In genomic region chr10:95323393-95324277, GRCm38 (mm10) we compare ENCODE assay signal across 8 mouse cellular contexts. TPM values are rescaled to one million over a fixed set of nuclear protein-coding genes. Genes with fewer than 3 reads are reported as not detected.
DNase-seq lines count a peak whose midpoint lies in the region; ATAC-seq and TF ChIP-seq lines count a peak whose summit lies in the region.

Gene Cradd (minus strand): TSS chr10:95324133.

- no peaks in the 10 kb centered on the region for H3K27me3 ChIP-seq in MEL (ENCODE audit: control insufficient read depth in 1 of 2, insufficient read depth in 2 of 2, low read length in 2 of 2)
- H3K27me3 ChIP-seq in cerebellum, adult 2 months (ENCODE audit: control insufficient read depth, insufficient read depth, low read length), result no peaks in the 10 kb centered on the region
- H3K27me3 ChIP-seq in forebrain, postnatal 0 days (ENCODE audit: insufficient read depth, low read length), result no peaks in the 10 kb centered on the region
- no peaks in the 10 kb centered on the region for H3K27me3 ChIP-seq in lung, embryonic 15.5 days

- TF ChIP-seq EP300 in MEL (IDR thresholded peaks at IDR 0.05; ENCODE audit: low read depth in 1 of 2, low read length in 2 of 2), result no peak; a peak in 1 of 4 replicates

- ATAC-seq in forebrain, postnatal 0 days, result peak; percentile 96
- peak; percentile 86 for ATAC-seq in lung, embryonic 15.5 days (ENCODE audit: borderline replicate concordance, extremely low read depth, low FRiP score, low TSS enrichment)

- TF ChIP-seq CTCF in MEL (IDR thresholded peaks at IDR 0.05 in 2 of 3, conservative IDR thresholded peaks at IDR 0.05 in 1 of 3; ENCODE audit: control insufficient read depth in 1 of 3, insufficient read depth in 1 of 3, low read depth in 2 of 3, low read length in 3 of 3, poor library complexity in 1 of 3, severe bottlenecking in 1 of 3), result no peak
- TF ChIP-seq CTCF in cerebellum, adult 2 months (IDR thresholded peaks at IDR 0.05; ENCODE audit: borderline replicate concordance, insufficient read depth, low read depth, low read length), result no peak
- peak; percentile 31; the same call in 1 of the 2 replicates for TF ChIP-seq CTCF in forebrain, postnatal 0 days (IDR thresholded peaks at IDR 0.05; ENCODE audit: low read depth)

- peaks cover 2% of the 10 kb centered on the region; the same call in 1 of the 2 replicates for H3K79me2 ChIP-seq in MEL (ENCODE audit: control insufficient read depth, insufficient read depth, low read length, poor library complexity)

- H3K9me3 ChIP-seq in MEL (replicated peaks; ENCODE audit: insufficient read depth, low read length), result no peaks in the 10 kb centered on the region
- H3K9me3 ChIP-seq in forebrain, postnatal 0 days (ENCODE audit: low read length), result no peaks in the 10 kb centered on the region
- no peaks in the 10 kb centered on the region for H3K9me3 ChIP-seq in lung, embryonic 15.5 days

- peak within 1 kb of the TSS; percentile 70 for H3K4me2 ChIP-seq in forebrain, postnatal 0 days (ENCODE audit: low read depth)
- peak within 1 kb of the TSS; percentile 72 for H3K4me2 ChIP-seq in lung, embryonic 15.5 days

- H3K4me1 ChIP-seq in MEL (ENCODE audit: control insufficient read depth in 1 of 2, insufficient read depth in 2 of 2, low read length in 2 of 2), result peaks cover 0 to 9% of the 10 kb centered on the region in 2 experiments; a peak in 3 of 4 replicates
- H3K4me1 ChIP-seq in cerebellum, adult 2 months (ENCODE audit: control insufficient read depth, insufficient read depth, low read length), result peaks cover 13% of the 10 kb centered on the region; the same call in 1 of the 2 replicates
- H3K4me1 ChIP-seq in forebrain, postnatal 0 days (ENCODE audit: insufficient read depth), result peaks cover 12% of the 10 kb centered on the region
- H3K4me1 ChIP-seq in lung, embryonic 15.5 days, result peaks cover 18% of the 10 kb centered on the region

- no peak for TF ChIP-seq RAD21 in MEL (IDR thresholded peaks at IDR 0.05; ENCODE audit: low read depth, low read length)

- peak within 1 kb of the TSS; percentile 67 to 86 for H3K4me3 ChIP-seq in MEL (ENCODE audit: control insufficient read depth in 1 of 2, insufficient read depth in 1 of 2, low read depth in 2 of 2, low read length in 2 of 2)
- H3K4me3 ChIP-seq in cerebellum, adult 2 months (replicated peaks; ENCODE audit: insufficient read depth, low read depth, low read length), result peak within 1 kb of the TSS; percentile 64
- peak within 1 kb of the TSS; percentile 67 for H3K4me3 ChIP-seq in forebrain, postnatal 0 days (ENCODE audit: low read depth, low read length)
- H3K4me3 ChIP-seq in lung, embryonic 15.5 days, result peak within 1 kb of the TSS; percentile 66

- under 1% methylated on average over 51 of the region's 51 CpGs for WGBS in cerebellum, adult 2 months
- WGBS in forebrain, postnatal 0 days, result under 1% methylated on average over 51 of the region's 51 CpGs
- under 1% methylated on average over 51 of the region's 51 CpGs for WGBS in lung, embryonic 15.5 days

- peak within 1 kb of the TSS; percentile 95 for H3K27ac ChIP-seq in MEL (ENCODE audit: control insufficient read depth, low read depth, low read length)
- H3K27ac ChIP-seq in cerebellum, adult 2 months (ENCODE audit: insufficient read depth, low read length), result peak within 1 kb of the TSS; percentile 77
- peak within 1 kb of the TSS; percentile 94 for H3K27ac ChIP-seq in forebrain, postnatal 0 days (ENCODE audit: low read depth, low read length)
- peak within 1 kb of the TSS; percentile 96 for H3K27ac ChIP-seq in lung, embryonic 15.5 days

- peaks cover 0 to 4% of the 10 kb centered on the region in 2 experiments; a peak in 2 of 4 replicates for H3K36me3 ChIP-seq in MEL (ENCODE audit: control insufficient read depth in 1 of 2, insufficient read depth in 2 of 2, low read length in 2 of 2)
- no peaks in the 10 kb centered on the region for H3K36me3 ChIP-seq in forebrain, postnatal 0 days (ENCODE audit: insufficient read depth)
- H3K36me3 ChIP-seq in lung, embryonic 15.5 days, result no peaks in the 10 kb centered on the region

- DNase-seq in MEL (ENCODE audit: low read depth, low spot score), result peak; percentile 97
- peak; percentile 88 to 92 for DNase-seq in cerebellum, adult 2 months
- DNase-seq in forebrain, postnatal 0 days, result peak; percentile 94
- DNase-seq in heart, postnatal 4 days, result peak; percentile 90
- peak; percentile 90 to 93 for DNase-seq in layer of hippocampus, adult 8-10 months (ENCODE audit: low spot score in 2 of 2)
- peak; percentile 50 for DNase-seq in ovary, postnatal 10 days (ENCODE audit: low spot score)
- DNase-seq in thymus, postnatal 10 days (ENCODE audit: low spot score in 2 of 2), result peak; percentile 85 to 86

- peak within 1 kb of the TSS; percentile 92 for H3K9ac ChIP-seq in MEL (ENCODE audit: control insufficient read depth, low read depth, low read length, poor library complexity, severe bottlenecking)
- H3K9ac ChIP-seq in forebrain, postnatal 0 days, result peak within 1 kb of the TSS; percentile 72
- H3K9ac ChIP-seq in lung, embryonic 15.5 days, result peak within 1 kb of the TSS; percentile 71

- peak; percentile 66 to 67 for TF ChIP-seq POLR2A in MEL (IDR thresholded peaks at IDR 0.05; ENCODE audit: control insufficient read depth in 1 of 2, insufficient read depth in 1 of 2, low read depth in 1 of 2, low read length in 2 of 2, poor library complexity in 1 of 2)
- peak; percentile 40; the same call in 1 of the 2 replicates for TF ChIP-seq POLR2A in cerebellum, adult 2 months (IDR thresholded peaks at IDR 0.05; ENCODE audit: borderline replicate concordance, insufficient read depth, low read length)

TF ChIP-seq in MEL, 35 proteins besides CTCF, POLR2A, EP300 and RAD21 (continues in another document):
- TF ChIP-seq BHLHE40 (IDR thresholded peaks at IDR 0.05; ENCODE audit: borderline replicate concordance, low read depth, low read length) (no peak), SIN3A (IDR thresholded peaks at IDR 0.05; ENCODE audit: low read length) (peak; percentile 65), POLR2AphosphoS5 (IDR thresholded peaks at IDR 0.05; ENCODE audit: borderline replicate concordance, low read depth, low read length) (no peak), E2F4 (IDR thresholded peaks at IDR 0.05; ENCODE audit: borderline replicate concordance, low read depth, low read length) (peak; percentile 84), ZMIZ1 (IDR thresholded peaks at IDR 0.05; ENCODE audit: low read depth, low read length) (0 out of 2 replicates have a peak, but pooled peaks have one; percentile 64), NRF1 (IDR thresholded peaks at IDR 0.05; ENCODE audit: insufficient read depth, low read depth, low read length, poor library complexity, severe bottlenecking) (peak; percentile 73), CHD2 (IDR thresholded peaks at IDR 0.05; ENCODE audit: low read length) (peak; percentile 7; the same call in 1 of the 2 replicates), USF2 (IDR thresholded peaks at IDR 0.05; ENCODE audit: borderline replicate concordance in 1 of 2, insufficient read depth in 1 of 2, low read depth in 1 of 2, low read length in 2 of 2) (no peak), ETS1 (IDR thresholded peaks at IDR 0.05; ENCODE audit: low read depth, low read length) (peak; percentile 71), ELF1 (IDR thresholded peaks at IDR 0.05; ENCODE audit: low read depth, low read length) (peak; percentile 96), USF1 (IDR thresholded peaks at IDR 0.05; ENCODE audit: low read depth, low read length) (no peak), MAX (IDR thresholded peaks at IDR 0.05; ENCODE audit: low read length) (peak; percentile 65), NELFE (IDR thresholded peaks at IDR 0.05; ENCODE audit: low read depth, low read length) (0 out of 2 replicates have a peak, but pooled peaks have one; percentile 44), MAZ (IDR thresholded peaks at IDR 0.05; ENCODE audit: low read depth, low read length) (0 out of 2 replicates have a peak, but pooled peaks have one; percentile 67), MXI1 (IDR thresholded peaks at IDR 0.05; ENCODE audit: low read depth, low read length) (peak; percentile 78), MYC (IDR thresholded peaks at IDR 0.05; ENCODE audit: low read depth, low read length) (peak; percentile 65; the same call in 1 of the 2 replicates), POLR2AphosphoS2 (IDR thresholded peaks at IDR 0.05; ENCODE audit: low read length) (peak; percentile 61; the same call in 1 of the 2 replicates), SMC3 (IDR thresholded peaks at IDR 0.05; ENCODE audit: low read depth, low read length) (no peak), MAFK (IDR thresholded peaks at IDR 0.05; ENCODE audit: borderline replicate concordance, low read depth, low read length) (no peak), KAT2A (conservative IDR thresholded peaks at IDR 0.05; ENCODE audit: low read depth, low read length) (peak; percentile 90), MYB (IDR thresholded peaks at IDR 0.05; ENCODE audit: low read depth, low read length) (no peak), UBTF (IDR thresholded peaks at IDR 0.05; ENCODE audit: borderline replicate concordance, insufficient read depth, low read depth, low read length) (0 out of 2 replicates have a peak, but pooled peaks have one; percentile 5), JUND (IDR thresholded peaks at IDR 0.05; ENCODE audit: low read depth, low read length) (no peak), GATA1 (IDR thresholded peaks at IDR 0.05; ENCODE audit: low read depth, low read length) (no peak), GABPA (IDR thresholded peaks at IDR 0.05; ENCODE audit: low read depth, low read length) (no peak), ZKSCAN1 (IDR thresholded peaks at IDR 0.05; ENCODE audit: low read depth, low read length) (no peak), TAL1 (IDR thresholded peaks at IDR 0.05; ENCODE audit: low read length) (no peak), ZNF384 (IDR thresholded peaks at IDR 0.05; ENCODE audit: low read depth, low read length) (peak; percentile 97), ZC3H11A (IDR thresholded peaks at IDR 0.05; ENCODE audit: low read depth, low read length) (no peak), TCF12 (IDR thresholded peaks at IDR 0.05; ENCODE audit: low read depth, low read length) (peak; percentile 64), CHD1 (IDR thresholded peaks at IDR 0.05; ENCODE audit: low read depth, low read length) (no peak)

RNA-seq across cellular contexts. Expression of gene Cradd, which starts in this region (rescaled TPM):
- 1.9 and 2.5 TPM in 2 replicates for total RNA-seq in MEL (2012; rRNA removed)
- polyA plus RNA-seq in MEL (2012; ENCODE audit: insufficient read depth in 1 of 2, insufficient read length in 2 of 2, low read depth in 1 of 2, low replicate concordance in 2 of 2, missing spikeins in 1 of 2), result 1 to 10 TPM in 1 of 2 experiments, not detected in 1; 9.0 TPM
- polyA plus RNA-seq in cerebellum, adult 2 months (2012; rRNA removed), result 10.2 and 11.7 TPM in 2 replicates
- total RNA-seq in forebrain, postnatal 0 days (2014; rRNA removed), result 8.3 and 10.8 TPM in 2 replicates
- polyA plus RNA-seq in forebrain, postnatal 0 days (2015; fragmentation: Nextera tagmentation; extraction: Ambion mirVana), result 8.5 and 10.3 TPM in 2 replicates
- 10 to 100 TPM; 11.3 to 12.2 TPM for total RNA-seq in heart, postnatal 4 days (2021)
- 10 to 100 TPM in 1 of 4 experiments, 1 to 10 TPM in 3; 6.4 to 10.0 (median 8.0) TPM for total RNA-seq in layer of hippocampus, adult 8-10 months (2022)
- 12.7 and 12.9 TPM in 2 replicates for polyA plus RNA-seq in lung, embryonic 15.5 days (2015; fragmentation: Nextera tagmentation; extraction: Ambion mirVana)

Comparison
In these comparisons a context has a peak if more than half of its experiments do, and no peak if none do; other contexts are left out.
1. Peak in every context shown above with its lines: DNase-seq, ATAC-seq, H3K4me3 ChIP-seq and H3K27ac ChIP-seq.